Mouse (Mus musculus) embryo, embryonic 11.5 days (tissue): ENCODE results near the gene Prrt1.

ENCODE experiments used
- DNase-seq: peaks from one replicate; pipeline ENCODE4 v3.0.0-alpha.2; 2012; ENCODE audit warnings: low read depth, low spot score

Gene Prrt1

DNA sequence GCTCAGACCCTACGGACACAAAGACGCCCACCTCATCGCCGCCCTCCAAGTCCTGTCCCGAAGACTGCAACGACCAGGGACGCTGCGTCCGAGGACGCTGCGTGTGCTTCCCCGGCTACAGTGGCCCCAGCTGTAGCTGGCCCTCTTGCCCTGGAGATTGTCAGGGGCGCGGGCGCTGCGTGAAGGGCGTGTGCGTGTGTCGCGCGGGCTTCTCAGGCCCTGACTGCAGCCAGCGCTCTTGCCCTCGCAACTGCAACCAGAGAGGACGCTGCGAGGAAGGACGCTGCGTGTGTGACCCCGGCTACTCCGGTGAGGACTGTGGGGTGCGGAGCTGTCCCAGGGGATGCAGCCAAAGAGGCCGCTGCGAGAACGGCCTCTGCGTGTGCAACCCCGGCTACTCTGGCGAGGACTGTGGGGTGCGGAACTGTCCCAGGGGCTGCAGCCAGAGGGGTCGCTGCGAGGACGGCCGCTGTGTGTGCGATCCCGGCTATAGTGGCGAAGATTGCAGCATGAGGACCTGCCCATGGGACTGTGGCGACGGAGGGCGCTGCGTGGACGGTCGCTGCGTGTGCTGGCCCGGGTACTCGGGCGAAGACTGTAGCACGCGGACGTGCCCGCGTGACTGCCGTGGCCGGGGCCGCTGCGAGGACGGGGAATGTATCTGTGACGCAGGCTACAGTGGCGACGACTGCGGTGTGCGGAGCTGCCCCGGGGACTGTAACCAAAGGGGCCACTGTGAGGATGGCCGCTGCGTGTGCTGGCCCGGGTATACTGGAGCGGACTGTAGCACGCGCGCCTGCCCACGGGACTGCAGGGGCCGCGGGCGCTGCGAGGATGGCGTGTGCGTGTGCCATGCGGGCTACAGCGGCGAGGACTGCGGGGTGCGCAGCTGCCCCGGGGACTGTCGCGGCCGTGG lies 42.1 kb downstream of the Prrt1 start:
- no peak for DNase-seq

DNA sequence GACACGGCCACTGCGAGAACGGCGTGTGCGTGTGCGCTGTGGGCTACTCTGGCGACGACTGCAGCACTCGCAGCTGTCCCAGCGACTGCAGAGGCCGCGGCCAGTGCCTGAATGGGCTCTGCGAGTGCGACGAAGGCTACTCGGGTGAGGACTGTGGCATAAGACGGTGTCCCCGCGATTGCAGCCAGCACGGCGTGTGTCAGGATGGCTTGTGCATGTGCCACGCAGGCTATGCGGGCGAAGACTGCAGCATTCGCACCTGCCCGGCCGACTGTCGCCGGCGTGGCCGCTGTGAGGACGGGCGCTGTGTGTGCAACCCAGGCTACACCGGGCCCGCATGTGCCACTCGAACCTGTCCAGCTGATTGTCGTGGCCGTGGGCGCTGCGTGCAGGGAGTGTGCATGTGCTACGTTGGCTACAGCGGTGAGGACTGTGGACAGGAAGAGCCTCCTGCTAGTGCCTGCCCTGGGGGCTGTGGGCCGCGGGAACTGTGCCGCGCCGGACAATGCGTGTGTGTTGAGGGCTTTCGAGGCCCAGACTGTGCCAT lies 43.0 kb downstream of the Prrt1 start:
- DNase-seq = no peak

DNA sequence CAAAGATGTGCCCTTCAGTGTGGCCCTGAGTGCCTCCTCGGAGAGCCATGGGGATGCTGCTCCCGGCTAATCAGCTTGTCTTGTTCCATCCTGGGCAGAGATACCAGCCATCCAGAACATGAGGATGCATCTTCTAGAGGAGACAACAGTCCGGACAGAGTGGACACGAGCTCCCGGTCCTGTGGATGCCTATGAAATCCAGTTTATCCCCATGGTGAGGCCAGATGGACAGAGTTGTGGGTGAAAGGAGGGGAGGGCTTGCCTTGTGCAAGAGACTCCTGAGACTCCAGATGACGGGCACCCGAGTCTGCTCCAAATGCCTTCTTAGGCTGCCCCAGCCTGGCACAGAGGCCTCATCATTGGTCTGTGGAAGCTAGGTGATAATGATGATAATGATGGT lies 43.8 kb downstream of the Prrt1 start:
- DNase-seq = no peak

DNA sequence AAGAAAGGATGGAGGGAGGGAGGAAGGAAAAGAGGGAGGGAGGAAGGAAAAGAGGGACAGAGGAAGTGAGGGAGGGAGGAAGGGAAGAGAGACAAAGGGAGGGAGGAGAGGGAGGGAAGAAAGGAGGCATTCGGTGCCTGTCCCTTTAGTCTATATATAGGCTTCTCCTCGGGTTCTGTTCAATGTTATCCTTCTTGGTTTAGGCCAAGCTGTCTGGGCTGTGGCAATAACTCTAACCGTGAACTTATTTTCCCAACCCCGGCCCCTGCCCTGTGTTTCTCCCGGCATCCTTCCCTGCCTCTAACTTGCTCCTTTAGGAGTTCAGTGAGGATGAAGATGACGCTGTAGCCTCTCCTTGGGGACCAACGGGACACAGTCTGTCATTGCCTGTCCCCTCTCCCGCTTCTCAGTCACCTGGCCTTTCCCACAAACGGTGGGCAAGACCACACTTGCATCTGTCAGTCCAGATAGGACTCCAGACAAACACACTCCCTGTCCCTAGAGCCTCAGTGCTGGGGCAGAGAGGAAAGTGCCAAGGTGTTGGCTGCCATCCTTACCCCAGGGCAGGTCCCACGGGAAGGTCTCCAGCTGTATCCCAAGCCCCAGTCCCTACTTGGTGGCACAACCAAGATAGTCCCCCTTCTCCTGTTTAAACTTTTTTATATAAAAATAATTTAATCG lies 45.3 kb downstream of the Prrt1 start:
- no peak for DNase-seq

DNA sequence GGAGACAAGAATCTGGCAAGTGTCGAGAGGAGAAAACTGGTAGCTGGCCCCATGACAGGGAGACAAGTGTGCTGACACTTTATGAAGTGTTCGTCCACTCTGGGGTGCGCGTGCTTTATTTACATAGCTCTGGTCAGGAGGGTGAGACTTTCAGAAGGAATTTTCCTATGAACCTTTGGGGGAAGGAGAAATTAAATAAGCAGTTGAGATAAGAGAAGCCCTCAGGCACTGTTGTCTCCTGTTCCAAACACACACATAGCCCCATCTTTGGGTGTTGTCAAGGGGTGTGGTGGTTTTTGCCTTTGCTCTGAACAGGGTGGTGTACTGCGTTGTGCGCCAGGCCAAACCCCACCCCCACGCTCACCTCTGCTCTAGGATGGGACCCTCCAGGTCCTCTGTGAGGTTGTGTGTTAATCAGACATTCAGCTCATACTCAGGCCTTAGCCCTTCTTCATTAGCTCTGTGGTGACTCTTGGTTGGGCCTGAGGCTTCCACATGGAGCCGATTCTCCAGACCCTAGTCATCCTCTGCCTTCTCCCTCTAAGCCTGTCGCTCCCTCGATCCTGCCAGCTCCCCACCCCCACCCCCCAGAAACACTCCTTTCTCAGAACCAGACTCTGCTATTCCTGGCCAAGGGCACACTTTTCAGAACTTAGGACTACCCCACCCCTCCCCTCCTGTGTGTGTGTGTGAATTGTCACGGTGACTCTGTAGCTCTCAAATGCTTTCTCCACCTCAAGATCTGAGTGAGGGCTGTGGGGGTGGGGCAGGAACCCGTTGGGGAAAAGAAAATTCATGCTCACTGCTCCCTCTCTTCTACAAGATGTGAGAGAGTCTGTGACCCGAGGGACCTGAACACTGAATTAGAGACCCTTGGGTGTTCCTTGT lies 46.1 kb downstream of the Prrt1 start:
- no peak for DNase-seq

DNA sequence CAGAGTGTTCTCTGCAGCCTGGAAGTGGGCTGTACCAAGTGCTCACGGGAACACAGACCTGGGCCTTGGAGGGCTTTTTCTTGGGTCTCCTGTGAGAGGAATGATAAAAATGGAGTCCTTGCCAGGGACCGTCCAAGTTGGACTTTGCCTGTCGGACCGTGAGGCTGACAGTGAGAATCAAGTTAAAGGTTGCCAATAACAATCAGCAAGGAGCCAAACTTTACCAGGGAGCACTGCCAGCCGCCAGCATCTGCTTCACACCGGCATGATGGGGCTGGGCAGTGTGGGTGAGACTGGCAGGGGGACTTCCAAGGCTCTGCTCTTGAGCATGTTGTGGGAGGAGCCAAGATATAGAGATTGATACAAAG lies 46.7 kb downstream of the Prrt1 start:
- DNase-seq = no peak

DNA sequence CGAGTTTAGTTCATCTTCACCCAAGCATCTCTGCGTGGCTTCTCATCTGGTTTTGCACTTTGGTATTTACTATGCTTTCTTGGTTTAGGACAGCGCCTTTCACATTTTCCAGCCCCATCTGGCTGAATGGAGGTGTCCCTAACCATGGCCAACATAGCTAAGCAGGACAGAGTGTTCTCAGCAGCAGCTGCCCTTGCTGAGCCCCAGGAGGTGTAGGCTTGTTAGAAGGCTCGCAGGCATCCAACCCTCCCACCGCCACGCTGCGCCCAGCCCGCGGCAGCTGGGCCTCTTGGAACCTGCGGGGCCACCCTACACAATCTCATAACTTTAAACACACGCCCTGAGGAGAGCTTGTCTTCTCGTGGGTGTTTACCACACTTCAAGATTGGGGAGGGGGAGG lies 47.3 kb downstream of the Prrt1 start:
- no peak for DNase-seq

DNA sequence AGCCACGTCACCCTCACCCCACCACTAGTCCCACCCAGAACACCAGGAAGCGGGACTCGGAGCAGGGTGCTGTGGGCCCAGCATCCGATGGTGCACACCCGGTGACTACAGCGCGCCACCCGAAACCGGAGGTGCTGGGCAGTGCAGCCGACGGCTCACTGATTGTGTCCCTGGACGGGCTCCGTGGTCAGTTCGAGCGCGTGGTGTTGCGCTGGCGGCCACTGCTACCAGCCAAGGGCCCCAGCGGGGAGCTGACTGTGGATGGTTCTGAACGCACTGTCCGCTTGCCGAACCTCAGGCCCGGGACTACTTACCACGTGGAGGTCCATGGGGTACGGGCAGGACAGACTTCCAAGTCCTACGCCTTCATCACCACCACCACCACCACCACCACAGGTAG lies 50.9 kb downstream of the Prrt1 start:
- no peak for DNase-seq

DNA sequence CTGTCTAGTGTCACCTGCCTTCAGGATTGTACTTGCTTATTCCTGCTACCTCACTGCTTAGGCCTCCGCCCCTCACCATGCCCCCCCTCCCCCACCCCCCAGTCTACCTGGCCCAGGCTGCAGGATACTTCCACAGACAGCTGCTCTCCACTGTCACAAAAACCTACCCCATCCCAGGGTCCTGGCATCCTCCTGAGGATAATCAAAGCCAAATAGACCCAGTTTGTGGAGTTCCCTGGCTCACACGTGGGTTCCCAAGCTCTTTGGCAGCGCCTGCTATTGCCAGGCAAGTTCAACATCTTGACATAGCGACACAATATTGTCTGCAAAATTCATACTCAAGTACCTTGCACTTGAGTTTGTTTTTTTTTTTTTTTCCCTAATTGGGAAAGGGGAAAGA lies 51.3 kb downstream of the Prrt1 start:
- DNase-seq = no peak

DNA sequence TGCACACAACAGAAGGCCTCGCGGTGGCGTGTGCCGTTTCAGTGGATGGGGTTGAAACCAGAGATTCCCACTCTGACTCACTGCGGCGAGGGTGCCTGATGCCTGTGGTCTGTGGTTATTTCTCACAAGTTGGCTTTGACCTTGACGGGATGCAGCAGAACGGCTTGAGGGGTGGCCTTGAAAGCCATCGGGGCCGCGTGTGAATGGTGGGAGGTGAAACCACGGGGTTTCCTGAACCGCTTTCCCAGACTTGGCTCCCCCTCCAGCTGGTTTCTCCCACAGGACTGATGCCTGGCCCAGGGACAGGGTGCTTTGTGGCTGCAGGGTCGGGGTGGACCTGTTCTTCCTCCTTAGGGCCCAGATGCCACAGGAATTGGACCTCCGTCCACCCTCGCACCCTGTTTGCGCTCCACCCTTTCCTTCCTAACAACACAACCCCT lies 51.8 kb downstream of the Prrt1 start:
- no peak for DNase-seq

DNA sequence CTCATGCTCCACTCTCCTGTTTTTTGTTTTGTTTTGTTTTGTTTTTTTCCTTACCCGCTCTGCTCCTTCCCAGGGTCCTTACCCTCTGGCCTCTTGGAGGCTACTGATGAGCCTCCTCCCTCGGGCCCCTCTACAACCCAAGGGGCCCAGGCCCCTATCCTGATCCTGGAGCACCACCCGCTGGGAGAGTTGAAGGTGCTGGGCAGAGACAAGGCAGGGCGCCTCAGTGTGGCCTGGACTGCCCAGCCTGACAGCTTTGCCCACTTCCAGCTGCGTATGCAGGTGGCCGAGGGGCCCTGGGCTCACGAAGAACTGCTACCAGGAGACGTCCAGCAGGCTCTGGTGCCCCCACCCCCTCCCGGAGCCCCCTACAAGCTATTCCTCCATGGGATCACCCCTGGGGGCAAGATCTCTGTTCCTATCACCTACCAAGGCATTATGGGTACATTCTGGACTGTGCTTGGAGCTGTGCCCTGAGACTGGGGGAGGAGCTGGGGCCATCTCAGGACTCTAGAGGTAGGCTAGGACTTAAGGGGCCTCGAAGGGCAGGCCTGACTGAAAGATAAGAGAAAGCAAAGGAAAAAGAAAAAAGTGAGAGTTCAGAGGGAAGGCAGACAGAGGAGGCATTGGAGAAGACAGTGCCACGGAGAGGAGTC lies 52.7 kb downstream of the Prrt1 start:
- no peak for DNase-seq
